Mouse (Mus musculus) midbrain, embryonic 10.5 days (tissue): ENCODE results near the gene 4931406P16Rik. TPM values are rescaled to one million over a fixed set of nuclear protein-coding genes. Genes with fewer than 3 reads are reported as not detected.
A peak's percentile ranks its signal among the peaks of the same experiment; 100 is the strongest.
"Not testable (repeated sequence)": the region's sequence is repeated elsewhere in the genome, so short reads cannot be mapped to it uniquely, and the experiment has no call there.

Source experiments
- DNase-seq: peaks from one replicate; pipeline ENCODE4 v3.0.0-alpha.2; 2017; ENCODE audit warnings: low spot score
- H3K27ac ChIP-seq: fragments of 300-500 bp; sonication (generic); replicated peaks from 2 replicates; pipeline ENCODE4 v1.5.1; 2016; ENCODE audit warnings: mild to moderate bottlenecking
- H3K27me3 ChIP-seq: fragments of 300-500 bp; sonication (generic); 2 replicates; pipeline ENCODE4 v1.6.1; 2016; ENCODE audit warnings: low read depth, mild to moderate bottlenecking; ENCODE audit not compliant: poor library complexity, severe bottlenecking
- H3K36me3 ChIP-seq: fragments of 300-500 bp; sonication (generic); 2 replicates; pipeline ENCODE4 v1.6.1; 2016; ENCODE audit warnings: mild to moderate bottlenecking, moderate library complexity
- H3K4me1 ChIP-seq: fragments of 300-500 bp; sonication (generic); 2 replicates; pipeline ENCODE4 v1.6.1; 2016
- H3K4me3 ChIP-seq: fragments of 300-500 bp; sonication (generic); 2 replicates; pipeline ENCODE4 v1.5.1; 2016; ENCODE audit warnings: mild to moderate bottlenecking, moderate library complexity
- H3K9me3 ChIP-seq: fragments of 300-500 bp; sonication (generic); replicated peaks from 2 replicates; pipeline ENCODE4 v1.6.1; 2016; ENCODE audit warnings: mild to moderate bottlenecking
- WGBS: fragments of 180-500 bp; shearing (Covaris S2); methylation state at CpG from one replicate; pipeline ENCODE4 v1.1.7; 2016; 5-methylcytosine and 5-hydroxymethylcytosine counted together
- polyA plus RNA-seq: library from polyadenylated mRNA; unstranded; fragments of >200 nt; fragmentation: Nextera tagmentation; extraction: Ambion mirVana; gene quantifications from 2 replicates; pipeline ENCODE4 v1.2.1, GENCODE M21; 2016

Gene 4931406P16Rik
- polyA plus RNA-seq, 1 experiment from 2014 or later = 26.6 TPM

- Histone ChIP-seq H3K36me3 (peaks cover 100% of the 10 kb centered on the region), H3K27ac (no peak overlapping the region), H3K4me1 (no peaks in the 10 kb centered on the region), H3K4me3 (no peak overlapping the region), H3K27me3 (no peaks in the 10 kb centered on the region), H3K9me3 (no peaks in the 10 kb centered on the region)
- no peak for DNase-seq
- WGBS = 88% methylated on average over 10 of the region's 10 CpGs
Measured at GRCm38 (mm10) chr7:34216474-34216873, 96.9 kb downstream of the 4931406P16Rik start.

DNA sequence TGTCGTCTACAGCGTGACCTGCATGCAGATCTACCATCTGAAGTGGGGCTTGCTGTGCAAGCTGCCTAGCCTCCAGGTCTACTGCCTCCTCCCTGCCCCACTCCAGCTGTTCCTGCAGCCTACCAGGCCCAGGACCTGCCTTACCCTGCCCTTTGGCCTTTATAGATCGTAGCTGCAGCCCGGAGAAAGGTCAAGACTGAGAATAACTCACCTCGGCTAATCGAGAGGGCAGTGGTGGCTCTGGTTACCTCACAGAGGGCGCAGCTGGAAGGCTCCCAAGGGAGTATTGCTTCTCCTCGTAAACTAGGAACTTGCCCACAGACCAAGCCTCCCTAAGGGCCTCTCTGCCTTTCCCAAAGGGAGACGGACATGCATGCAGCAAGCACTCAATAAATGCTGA, 97.9 kb downstream of the 4931406P16Rik start:
- 90% methylated on average over 9 of the region's 9 CpGs for WGBS
- Histone ChIP-seq H3K27me3 (no peaks in the 10 kb centered on the region), H3K4me1 (no peaks in the 10 kb centered on the region), H3K4me3 (no peak overlapping the region), H3K36me3 (peaks cover 100% of the 10 kb centered on the region), H3K9me3 (no peaks in the 10 kb centered on the region), H3K27ac (no peak overlapping the region)
- no peak for DNase-seq

GRCm38 (mm10) chr7:34214644-34215043, 98.7 kb downstream of the 4931406P16Rik start:
- H3K4me3 ChIP-seq = no peak overlapping the region
- 92% methylated on average over 8 of the region's 8 CpGs for WGBS
- no peaks in the 10 kb centered on the region for H3K4me1 ChIP-seq
- H3K9me3 ChIP-seq = no peaks in the 10 kb centered on the region
- no peaks in the 10 kb centered on the region for H3K27me3 ChIP-seq
- no peak overlapping the region for H3K27ac ChIP-seq
- DNase-seq = no peak
- H3K36me3 ChIP-seq = peaks cover 100% of the 10 kb centered on the region

DNA sequence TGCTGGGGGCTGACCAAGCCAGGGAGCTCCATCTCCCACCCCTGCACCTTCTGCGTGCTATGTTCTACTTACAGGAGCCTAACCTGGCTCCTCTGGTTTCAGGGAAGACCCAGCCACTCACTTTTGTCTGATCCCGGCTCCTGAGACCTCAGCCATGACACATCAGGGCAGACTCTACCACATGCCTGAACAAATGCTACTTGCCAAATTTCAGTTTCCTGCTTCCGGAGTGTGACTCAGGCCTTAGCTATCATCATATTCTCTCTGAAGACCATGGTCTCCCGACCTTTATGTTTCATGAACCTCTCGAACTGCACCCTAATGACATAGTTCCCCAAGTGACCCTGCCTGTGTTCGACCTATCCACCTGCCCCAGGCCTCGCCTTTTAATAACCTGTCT, 100.1 kb downstream of the 4931406P16Rik start:
- H3K4me1 ChIP-seq = no peaks in the 10 kb centered on the region
- no peak overlapping the region for H3K27ac ChIP-seq
- no peaks in the 10 kb centered on the region for H3K27me3 ChIP-seq
- H3K9me3 ChIP-seq = no peaks in the 10 kb centered on the region
- H3K36me3 ChIP-seq = peaks cover 100% of the 10 kb centered on the region
- DNase-seq = no peak
- WGBS = 94% methylated on average over 7 of the region's 7 CpGs
- no peak overlapping the region for H3K4me3 ChIP-seq

- WGBS = 89% methylated on average over 9 of the region's 9 CpGs
- DNase-seq = no peak
- peaks cover 100% of the 10 kb centered on the region for H3K36me3 ChIP-seq
Measured at GRCm38 (mm10) chr7:34208027-34208745, 105.2 kb downstream of the 4931406P16Rik start.

DNA sequence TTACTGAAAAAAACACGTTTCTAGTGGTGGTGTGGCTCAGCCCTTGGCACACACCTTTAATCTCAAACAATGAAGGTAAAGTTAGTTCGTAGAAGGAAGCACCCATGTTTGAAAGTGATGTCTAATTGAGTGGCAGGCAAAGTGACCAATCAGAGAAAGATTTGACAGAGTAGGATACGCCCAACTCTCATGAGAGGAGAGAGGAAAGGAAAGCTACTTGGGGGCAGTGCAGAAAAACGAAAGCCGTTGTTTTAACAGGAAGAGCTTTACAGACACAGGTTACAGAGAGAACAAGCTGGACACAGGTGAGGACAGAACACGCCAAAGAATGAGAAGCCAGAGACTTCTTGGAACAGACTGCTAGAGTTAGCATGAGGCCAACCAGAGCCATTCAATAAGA, 107.0 kb downstream of the 4931406P16Rik start:
- 95% methylated on average over 6 of the region's 6 CpGs for WGBS
- Histone ChIP-seq H3K4me3 (no peak overlapping the region), H3K4me1 (no peaks in the 10 kb centered on the region), H3K36me3 (peaks cover 100% of the 10 kb centered on the region), H3K9me3 (no peaks in the 10 kb centered on the region), H3K27me3 (no peaks in the 10 kb centered on the region), H3K27ac (no peak overlapping the region)
- DNase-seq = no peak

More at GRCm38 (mm10) chr7:34208027-34208745, 105.2 kb downstream of the 4931406P16Rik start:
- no peak overlapping the region for H3K27ac ChIP-seq
- H3K4me3 ChIP-seq = no peak overlapping the region
- H3K4me1 ChIP-seq = no peaks in the 10 kb centered on the region
- no peaks in the 10 kb centered on the region for H3K27me3 ChIP-seq
- H3K9me3 ChIP-seq = no peaks in the 10 kb centered on the region

- not testable (repeated sequence) for H3K9me3 ChIP-seq, DNase-seq, H3K4me1 ChIP-seq, H3K4me3 ChIP-seq, H3K27me3 ChIP-seq, H3K27ac ChIP-seq
- H3K36me3 ChIP-seq = peaks cover 69% of the 10 kb centered on the region
- 93% methylated on average over 10 of the region's 10 CpGs for WGBS
Measured at GRCm38 (mm10) chr7:34202147-34202546, 111.2 kb downstream of the 4931406P16Rik start.

GRCm38 (mm10) chr7:34200829-34201228, 112.5 kb downstream of the 4931406P16Rik start:
- no peak for DNase-seq
- H3K4me1 ChIP-seq = peaks cover 2% of the 10 kb centered on the region
- WGBS = 100% methylated on average over 2 of the region's 2 CpGs
- H3K27ac ChIP-seq = no peak overlapping the region
- H3K4me3 ChIP-seq = no peak overlapping the region
- H3K36me3 ChIP-seq = peaks cover 56% of the 10 kb centered on the region
- no peaks in the 10 kb centered on the region for H3K27me3 ChIP-seq
- H3K9me3 ChIP-seq = no peaks in the 10 kb centered on the region

- H3K4me3 ChIP-seq = no peak overlapping the region
- 60% methylated on average over 3 of the region's 3 CpGs for WGBS
- H3K36me3 ChIP-seq = peaks cover 44% of the 10 kb centered on the region
- H3K4me1 ChIP-seq = peaks cover 9% of the 10 kb centered on the region
- no peak for DNase-seq
- no peaks in the 10 kb centered on the region for H3K27me3 ChIP-seq
- no peak overlapping the region for H3K27ac ChIP-seq
- no peaks in the 10 kb centered on the region for H3K9me3 ChIP-seq
Measured at GRCm38 (mm10) chr7:34198346-34198745, 115.0 kb downstream of the 4931406P16Rik start.

GRCm38 (mm10) chr7:34196132-34197128, 116.9 kb downstream of the 4931406P16Rik start, which contains the start of gene Pdcd2l:
Gene Pdcd2l (minus strand): TSS chr7:34196661.
- Histone ChIP-seq H3K36me3 (peaks cover 43% of the 10 kb centered on the region), H3K27me3 (no peaks in the 10 kb centered on the region), H3K27ac (peak within 1 kb of the TSS; percentile 92), H3K4me3 (peak within 1 kb of the TSS; percentile 98), H3K4me1 (peaks cover 9% of the 10 kb centered on the region), H3K9me3 (no peaks in the 10 kb centered on the region)
- 3% methylated on average over 70 of the region's 70 CpGs for whole genome bisulfite sequencing
- peak; percentile 95 for DNase-seq

- Histone ChIP-seq H3K36me3 (peaks cover 38% of the 10 kb centered on the region), H3K4me3 (peak overlapping the region; percentile 98), H3K27me3 (no peaks in the 10 kb centered on the region), H3K9me3 (no peaks in the 10 kb centered on the region), H3K27ac (peak overlapping the region; percentile 92; the same call in 1 of the 2 replicates), H3K4me1 (peaks cover 9% of the 10 kb centered on the region)
- no peak for DNase-seq
- 48% methylated on average over 3 of the region's 3 CpGs for WGBS
Measured at GRCm38 (mm10) chr7:34195632-34196031, 117.7 kb downstream of the 4931406P16Rik start.

- 90% methylated on average over 6 of the region's 6 CpGs for WGBS
- Histone ChIP-seq H3K27me3 (no peaks in the 10 kb centered on the region), H3K4me1 (peaks cover 9% of the 10 kb centered on the region), H3K4me3 (no peak overlapping the region), H3K9me3 (no peaks in the 10 kb centered on the region), H3K36me3 (peaks cover 56% of the 10 kb centered on the region), H3K27ac (no peak overlapping the region)
- DNase-seq = no peak
Measured at GRCm38 (mm10) chr7:34192825-34193224, 120.5 kb downstream of the 4931406P16Rik start.
